Mouse (Mus musculus): ENCODE measurements around the gene Cfb. TPM values are rescaled to one million over a fixed set of nuclear protein-coding genes. Genes with fewer than 3 reads are reported as not detected.

Gene Cfb
- total RNA-seq, 2 experiments from 2014 or later, result 0.75 to 1.9 TPM

Small RNA genes lying within 50 kb of the gene (microRNA-seq; reads per million reads assigned to microRNA genes)
- 0 reads per million in 2 experiments for gene Mir6970
- 0.50 to 0.96 reads per million in 2 experiments for gene Mir6971
- 0 reads per million in 2 experiments for gene Mir6972

Other genes starting within 250 kb of the Cfb start
- 10 to 100 TPM in 1 of 2 experiments, 1 to 10 TPM in 1; 5.4 to 11.1 TPM for gene Egfl8, start 246.5 kb downstream of the Cfb start, total RNA-seq (2021)
- 10 to 100 TPM; 35.7 to 38.9 TPM for gene Ppt2, start 234.0 kb downstream of the Cfb start, total RNA-seq (2021)
- under 1 TPM; 0.27 to 0.47 TPM for gene Prrt1, start 233.0 kb downstream of the Cfb start, total RNA-seq (2021)
- 1 to 10 TPM; 4.6 to 6.4 TPM for gene Fkbpl, start 217.8 kb downstream of the Cfb start, total RNA-seq (2021)
- gene Atf6b, start 215.4 kb downstream of the Cfb start, total RNA-seq (2021), result 10 to 100 TPM in 1 of 2 experiments, 1 to 10 TPM in 1; 8.9 to 11.0 TPM
- gene Tnxb, start 192.0 kb downstream of the Cfb start, total RNA-seq (2021), result 10 to 100 TPM; 69.8 to 85.6 TPM
- gene C4b, start 118.6 kb downstream of the Cfb start, total RNA-seq (2021), result 1 to 10 TPM in 1 of 2 experiments, under 1 TPM in 1; 0.93 to 1.8 TPM
- gene Cyp21a1, start 58.0 kb downstream of the Cfb start, total RNA-seq (2021), result under 1 TPM in 1 of 2 experiments, not detected in 1; 0.21 TPM
- 1 to 10 TPM; 6.8 to 7.2 TPM for gene Stk19, start 25.6 kb downstream of the Cfb start, total RNA-seq (2021)
- 10 to 100 TPM in 1 of 2 experiments, 1 to 10 TPM in 1; 9.3 to 13.0 TPM for gene Dxo, start 25.5 kb downstream of the Cfb start, total RNA-seq (2021)
- 10 to 100 TPM; 17.4 to 17.8 TPM for gene Skiv2l, start 12.3 kb downstream of the Cfb start, total RNA-seq (2021)
- gene Nelfe, start 12.1 kb downstream of the Cfb start, total RNA-seq (2021), result 10 to 100 TPM in 1 of 2 experiments, 1 to 10 TPM in 1; 9.7 to 13.4 TPM
- 1 to 10 TPM; 3.4 to 5.1 TPM for gene Zbtb12, start 17.0 kb upstream of the Cfb start, total RNA-seq (2021)
- gene Gm20547, start 19.5 kb upstream of the Cfb start, total RNA-seq (2021), result not detected
- 1 to 10 TPM; 1.8 to 3.1 TPM for gene C2, start 35.7 kb upstream of the Cfb start, total RNA-seq (2021)
- 10 to 100 TPM; 29.4 to 32.2 TPM for gene Ehmt2, start 36.0 kb upstream of the Cfb start, total RNA-seq (2021)
- gene Slc44a4, start 51.9 kb upstream of the Cfb start, total RNA-seq (2021), result under 1 TPM in 1 of 2 experiments, not detected in 1; 0.09 TPM
- gene Neu1, start 68.7 kb upstream of the Cfb start, total RNA-seq (2021), result 1 to 10 TPM; 8.0 to 8.3 TPM
- 1 to 10 TPM; 2.6 to 5.9 TPM for gene Hspa1b, start 96.7 kb upstream of the Cfb start, total RNA-seq (2021)
- not detected for gene Gm20481, start 107.4 kb upstream of the Cfb start, total RNA-seq (2021)
- gene Hspa1a, start 109.6 kb upstream of the Cfb start, total RNA-seq (2021), result 1 to 10 TPM; 3.8 to 6.8 TPM
- gene Hspa1l, start 110.2 kb upstream of the Cfb start, total RNA-seq (2021), result 10 to 100 TPM; 11.6 to 14.8 TPM
- gene Lsm2, start 119.3 kb upstream of the Cfb start, total RNA-seq (2021), result 10 to 100 TPM; 19.5 to 20.1 TPM
- gene Vars, start 138.5 kb upstream of the Cfb start, total RNA-seq (2021), result 10 to 100 TPM; 26.8 to 29.2 TPM
- gene Vwa7, start 154.1 kb upstream of the Cfb start, total RNA-seq (2021), result 1 to 10 TPM; 3.7 to 3.9 TPM
- gene Sapcd1, start 165.5 kb upstream of the Cfb start, total RNA-seq (2021), result 1 to 10 TPM in 1 of 2 experiments, under 1 TPM in 1; 0.38 to 1.5 TPM
- gene Msh5, start 184.2 kb upstream of the Cfb start, total RNA-seq (2021), result under 1 TPM; 0.84 to 0.94 TPM
- gene Clic1, start 187.4 kb upstream of the Cfb start, total RNA-seq (2021), result 10 to 100 TPM; 28.3 to 32.5 TPM
- gene Ddah2, start 196.5 kb upstream of the Cfb start, total RNA-seq (2021), result 10 to 100 TPM; 23.4 to 32.2 TPM
- not detected for gene Ly6g6c, start 202.9 kb upstream of the Cfb start, total RNA-seq (2021)
- not detected for gene Mpig6b, start 203.7 kb upstream of the Cfb start, total RNA-seq (2021)
- gene Ly6g6e, start 214.4 kb upstream of the Cfb start, total RNA-seq (2021), result not detected
- gene Ly6g6d, start 215.5 kb upstream of the Cfb start, total RNA-seq (2021), result under 1 TPM; 0.64 TPM
- not detected for gene Ly6g6f, start 223.1 kb upstream of the Cfb start, total RNA-seq (2021)
- 10 to 100 TPM; 52.8 to 58.5 TPM for gene Abhd16a, start 226.7 kb upstream of the Cfb start, total RNA-seq (2021)
- gene Ly6g5c, start 245.8 kb upstream of the Cfb start, total RNA-seq (2021), result not detected

Data from gastrocnemius, postnatal 14 days (tissue).